Mouse (Mus musculus) midbrain, postnatal 0 days (tissue): ENCODE measurements around the gene Actl6a. TPM values are rescaled to one million over a fixed set of nuclear protein-coding genes. Genes with fewer than 3 reads are reported as not detected.

Source experiments
- ATAC-seq: fragments of 200-750 bp; cut with Nextera tagmentation; 2 replicates; pipeline ENCODE4 v1.8.0; 2017; ENCODE audit warnings: moderate number of reproducible peaks, mild to moderate bottlenecking, moderate TSS enrichment, moderate library complexity; ENCODE audit not compliant: low FRiP score
- DNase-seq: peaks from one replicate; pipeline ENCODE4 v3.0.0-alpha.2; 2015; ENCODE audit warnings: low spot score
- H3K27ac ChIP-seq: fragments of 300-500 bp; sonication (generic); 2 replicates; pipeline ENCODE4 v1.5.1; 2014; ENCODE audit warnings: low read depth, mild to moderate bottlenecking, low read length, mixed read lengths
- H3K27me3 ChIP-seq: fragments of 300-500 bp; sonication (generic); 2 replicates; pipeline ENCODE4 v1.6.1; 2014; ENCODE audit warnings: low read length, control low read depth, mixed read lengths; ENCODE audit not compliant: insufficient read depth
- H3K36me3 ChIP-seq: fragments of 300-500 bp; sonication (generic); 2 replicates; pipeline ENCODE4 v1.6.1; 2014; ENCODE audit warnings: low read length, control low read depth, mixed read lengths; ENCODE audit not compliant: insufficient read depth
- H3K4me1 ChIP-seq: fragments of 300-500 bp; sonication (generic); 2 replicates; pipeline ENCODE4 v1.6.1; 2014; ENCODE audit warnings: mild to moderate bottlenecking, control low read depth, antibody characterized with exemption, low read length, mixed read lengths; ENCODE audit not compliant: insufficient read depth
- H3K4me2 ChIP-seq: fragments of 300-500 bp; sonication (generic); 2 replicates; pipeline ENCODE4 v1.6.1; 2014; ENCODE audit warnings: low read depth, mild to moderate bottlenecking, low read length, mixed read lengths; ENCODE audit not compliant: poor library complexity, severe bottlenecking
- H3K4me3 ChIP-seq: fragments of 300-500 bp; sonication (generic); 2 replicates; pipeline ENCODE4 v1.5.1; 2014; ENCODE audit warnings: low read depth, mild to moderate bottlenecking, low read length, moderate library complexity
- H3K9ac ChIP-seq: fragments of 300-500 bp; sonication (generic); replicated peaks from 2 replicates; pipeline ENCODE4 v1.6.1; 2014; ENCODE audit warnings: mild to moderate bottlenecking, low read length, moderate library complexity, mixed read lengths; ENCODE audit not compliant: poor library complexity, severe bottlenecking
- H3K9me3 ChIP-seq: fragments of 300-500 bp; sonication (generic); 2 replicates; pipeline ENCODE4 v1.6.1; 2016; ENCODE audit warnings: low read length, control low read depth
- CTCF ChIP-seq: IDR thresholded peaks from 2 replicates; pipeline ENCODE4 v1.5.1; 2016; ENCODE audit warnings: antibody characterized with exemption, mild to moderate bottlenecking
- WGBS: fragments of 180-500 bp; shearing (Covaris S2); extraction: QIAGEN DNeasy Blood & Tissue Kit; methylation state at CpG from one replicate; pipeline ENCODE4 v1.1.7; 2014; 5-methylcytosine and 5-hydroxymethylcytosine counted together
- polyA plus RNA-seq: library from polyadenylated mRNA; unstranded; fragments of >200 nt; fragmentation: Nextera tagmentation; extraction: Ambion mirVana; gene quantifications from 2 replicates; pipeline ENCODE4 v1.2.1, GENCODE M21; 2015
- total RNA-seq: library from RNA; depleted of rRNA; stranded (reverse); fragments of >200 nt; gene quantifications from 2 replicates; pipeline ENCODE4 v1.2.3, GENCODE M21; 2014

Gene Actl6a
- total and polyA plus RNA-seq, 2 experiments from 2014 or later: 17.5 to 39.3 TPM

GRCm38 (mm10) chr3:32690008-32690407, 16.1 kb upstream of the Actl6a start:
- no peak overlapping the region for H3K4me2 ChIP-seq
- no peak for TF ChIP-seq CTCF
- no peak overlapping the region for H3K9ac ChIP-seq
- 78% methylated on average over 3 of the region's 3 CpGs for WGBS
- H3K36me3 ChIP-seq: no peaks in the 10 kb centered on the region
- no peak overlapping the region for H3K4me3 ChIP-seq
- no peak overlapping the region for H3K27ac ChIP-seq
- no peaks in the 10 kb centered on the region for H3K27me3 ChIP-seq
- no peaks in the 10 kb centered on the region for H3K9me3 ChIP-seq
- H3K4me1 ChIP-seq: no peaks in the 10 kb centered on the region
- DNase-seq: no peak
- ATAC-seq: no peak

GRCm38 (mm10) chr3:32690901-32691300, 15.2 kb upstream of the Actl6a start:
- Histone ChIP-seq H3K27me3 (no peaks in the 10 kb centered on the region), H3K4me2 (no peak overlapping the region), H3K27ac (no peak overlapping the region), H3K4me3 (no peak overlapping the region), H3K36me3 (no peaks in the 10 kb centered on the region), H3K9ac (no peak overlapping the region), H3K4me1 (no peaks in the 10 kb centered on the region), H3K9me3 (no peaks in the 10 kb centered on the region)
- TF ChIP-seq CTCF: no peak
- DNase-seq: no peak
- ATAC-seq: no peak
- WGBS: 34% methylated on average over 1 of the region's 1 CpGs

- no peaks in the 10 kb centered on the region for H3K27me3 ChIP-seq
- 72% methylated on average over 5 of the region's 5 CpGs for WGBS
- no peak overlapping the region for H3K4me2 ChIP-seq
- H3K9ac ChIP-seq: no peak overlapping the region
- DNase-seq: no peak
- no peaks in the 10 kb centered on the region for H3K9me3 ChIP-seq
- H3K4me1 ChIP-seq: no peaks in the 10 kb centered on the region
- no peak overlapping the region for H3K27ac ChIP-seq
- no peak for ATAC-seq
- H3K4me3 ChIP-seq: no peak overlapping the region
- no peak for TF ChIP-seq CTCF
- no peaks in the 10 kb centered on the region for H3K36me3 ChIP-seq
These were observed 14.3 kb upstream of the Actl6a start for GRCm38 (mm10) chr3:32691841-32692240.

GRCm38 (mm10) chr3:32694211-32694610, 11.9 kb upstream of the Actl6a start:
- no peak for TF ChIP-seq CTCF
- H3K4me3 ChIP-seq: no peak overlapping the region
- H3K27me3 ChIP-seq: no peaks in the 10 kb centered on the region
- H3K9me3 ChIP-seq: no peaks in the 10 kb centered on the region
- DNase-seq: no peak
- no peaks in the 10 kb centered on the region for H3K4me1 ChIP-seq
- H3K36me3 ChIP-seq: no peaks in the 10 kb centered on the region
- 54% methylated on average over 5 of the region's 5 CpGs for WGBS
- H3K4me2 ChIP-seq: no peak overlapping the region
- no peak for ATAC-seq
- no peak overlapping the region for H3K9ac ChIP-seq
- no peak overlapping the region for H3K27ac ChIP-seq

- TF ChIP-seq CTCF: no peak
- Histone ChIP-seq H3K36me3 (no peaks in the 10 kb centered on the region), H3K27ac (no peak overlapping the region), H3K4me2 (no peak overlapping the region), H3K9me3 (no peaks in the 10 kb centered on the region), H3K4me3 (no peak overlapping the region), H3K4me1 (no peaks in the 10 kb centered on the region), H3K27me3 (no peaks in the 10 kb centered on the region), H3K9ac (no peak overlapping the region)
- 79% methylated on average over 12 of the region's 12 CpGs for WGBS
- ATAC-seq: no peak
- no peak for DNase-seq
These were observed 11.1 kb upstream of the Actl6a start for GRCm38 (mm10) chr3:32694737-32695582.

- H3K9ac ChIP-seq: no peak overlapping the region
- no peak for ATAC-seq
- DNase-seq: no peak
- 86% methylated on average over 4 of the region's 4 CpGs for WGBS
- H3K4me3 ChIP-seq: no peak overlapping the region
- TF ChIP-seq CTCF: no peak
- H3K4me1 ChIP-seq: no peaks in the 10 kb centered on the region
- no peaks in the 10 kb centered on the region for H3K36me3 ChIP-seq
- H3K9me3 ChIP-seq: no peaks in the 10 kb centered on the region
- H3K4me2 ChIP-seq: no peak overlapping the region
- H3K27me3 ChIP-seq: no peaks in the 10 kb centered on the region
- H3K27ac ChIP-seq: no peak overlapping the region
These were observed 10.5 kb upstream of the Actl6a start for GRCm38 (mm10) chr3:32695583-32695980.
